Mouse (Mus musculus) testis, postnatal 14 days (tissue): ENCODE measurements around the gene Tlr4.

Experiments
- DNase-seq: peaks from one replicate; pipeline ENCODE4 v3.0.0; 2021; ENCODE audit warnings: low spot score

Gene Tlr4

DNA sequence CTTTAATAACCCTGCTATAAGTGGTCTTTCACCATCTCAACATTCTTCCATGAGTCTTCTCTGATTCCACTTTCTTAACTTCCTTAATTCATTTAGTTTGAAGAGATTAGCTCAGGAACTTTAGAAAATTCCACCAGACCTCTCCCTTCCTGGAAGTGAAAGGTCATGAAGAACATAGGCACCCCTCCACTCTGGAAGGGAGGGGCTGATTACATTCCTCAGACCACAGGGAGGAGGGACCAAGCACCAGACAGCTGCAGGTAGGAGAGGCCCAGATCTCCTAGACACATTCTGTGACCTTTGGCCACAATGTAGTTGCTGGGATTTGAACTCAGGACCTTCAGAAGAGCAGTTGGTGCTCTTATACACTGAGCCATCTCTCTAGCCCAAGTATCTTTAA lies 72.7 kb downstream of the Tlr4 start:
- no peak for DNase-seq

DNA sequence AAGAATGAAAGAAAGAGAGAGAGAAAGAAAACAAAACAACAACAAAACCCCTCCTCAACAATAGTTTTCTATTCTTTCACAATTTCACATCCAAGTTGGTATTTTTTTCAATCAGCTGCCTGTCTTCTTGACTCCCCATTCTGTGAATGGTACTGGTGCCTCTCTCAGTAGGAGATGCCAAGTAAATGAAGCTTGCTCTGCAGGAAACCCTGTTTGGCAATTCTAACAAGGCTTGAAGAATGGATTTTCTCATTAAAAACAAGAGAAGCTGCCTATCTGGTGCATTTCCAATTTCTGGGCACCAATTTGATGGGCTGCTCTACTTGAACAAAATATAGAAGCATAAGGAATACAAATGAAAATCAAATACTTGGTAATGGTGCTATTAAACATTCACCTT lies 74.1 kb downstream of the Tlr4 start:
- no peak for DNase-seq

DNA sequence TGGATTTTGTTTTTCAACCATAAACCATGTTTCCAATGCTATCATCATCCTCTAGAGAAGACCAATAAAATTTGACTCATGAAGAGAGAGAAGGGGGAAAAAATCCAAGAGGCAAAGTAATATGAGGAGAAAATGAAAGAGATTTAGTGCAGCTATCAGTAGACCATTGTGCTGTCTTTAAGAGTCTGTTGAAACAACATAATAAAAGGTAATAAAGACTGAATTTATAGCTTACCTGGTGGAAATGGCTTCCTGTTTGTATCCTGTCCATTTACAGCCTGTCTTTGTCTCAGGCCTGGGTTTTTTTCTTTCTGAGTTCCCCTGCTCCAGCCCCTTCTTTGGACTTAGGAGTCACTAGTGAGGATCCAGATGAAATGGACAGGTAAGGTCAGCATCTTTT lies 81.0 kb downstream of the Tlr4 start:
- DNase-seq: no peak

GRCm38 (mm10) chr4:66919630-66920372 lies 92.4 kb downstream of the Tlr4 start:
- DNase-seq: no peak

GRCm38 (mm10) chr4:66923616-66924276 lies 96.4 kb downstream of the Tlr4 start:
- DNase-seq: no peak

- DNase-seq: no peak
Observed at GRCm38 (mm10) chr4:66926066-66926465, 98.7 kb downstream of the Tlr4 start.

- DNase-seq: no peak
Observed at GRCm38 (mm10) chr4:66927537-66928088, 100.2 kb downstream of the Tlr4 start.

- no peak for DNase-seq
Observed at GRCm38 (mm10) chr4:66938489-66939061, 111.2 kb downstream of the Tlr4 start.

- no peak for DNase-seq
Observed at GRCm38 (mm10) chr4:66941894-66942293, 114.5 kb downstream of the Tlr4 start.

- no peak for DNase-seq
Observed at GRCm38 (mm10) chr4:66943699-66944098, 116.3 kb downstream of the Tlr4 start.

- DNase-seq: no peak
Observed at GRCm38 (mm10) chr4:66947657-66948056, 120.3 kb downstream of the Tlr4 start.

DNA sequence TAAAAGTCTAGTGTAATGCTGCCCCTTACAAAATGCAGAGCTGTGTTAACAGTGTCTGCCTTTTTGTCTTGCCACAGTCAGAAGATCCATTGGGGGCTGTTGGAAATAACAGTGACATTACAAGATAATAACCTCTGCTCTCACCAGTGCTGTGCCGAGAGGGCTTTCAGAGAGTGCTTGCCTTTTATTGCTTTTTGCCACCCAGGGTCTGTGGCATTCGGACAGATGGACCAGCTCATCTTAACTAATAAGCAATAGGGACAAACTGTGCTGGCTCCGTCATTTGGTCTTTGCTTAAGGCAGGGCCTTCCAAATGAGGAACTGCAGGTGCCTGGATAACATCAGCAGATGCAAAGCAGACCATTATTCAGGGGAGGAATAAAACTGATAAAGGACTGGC lies 147.5 kb downstream of the Tlr4 start:
- no peak for DNase-seq
